Mouse (Mus musculus) embryonic facial prominence, embryonic 10.5 days (tissue): ENCODE measurements around the gene Pbld2. TPM values are rescaled to one million over a fixed set of nuclear protein-coding genes. Genes with fewer than 3 reads are reported as not detected.

ENCODE experiments used
- DNase-seq: peaks from one replicate; pipeline ENCODE4 v3.0.0-alpha.2; 2017; ENCODE audit warnings: low spot score
- H3K27ac ChIP-seq: fragments of 300-500 bp; sonication (generic); replicated peaks from 2 replicates; pipeline ENCODE4 v1.5.1; 2016; ENCODE audit warnings: mild to moderate bottlenecking
- H3K27me3 ChIP-seq: fragments of 300-500 bp; sonication (generic); replicated peaks from 2 replicates; pipeline ENCODE4 v1.6.1; 2016; ENCODE audit warnings: low read depth, mild to moderate bottlenecking; ENCODE audit not compliant: poor library complexity, severe bottlenecking
- H3K36me3 ChIP-seq: fragments of 300-500 bp; sonication (generic); replicated peaks from 2 replicates; pipeline ENCODE4 v1.6.1; 2016; ENCODE audit warnings: mild to moderate bottlenecking, moderate library complexity
- H3K4me1 ChIP-seq: fragments of 300-500 bp; sonication (generic); 2 replicates; pipeline ENCODE4 v1.6.1; 2016
- H3K4me3 ChIP-seq: fragments of 300-500 bp; sonication (generic); 2 replicates; pipeline ENCODE4 v1.5.1; 2016; ENCODE audit warnings: mild to moderate bottlenecking, moderate library complexity
- H3K9me3 ChIP-seq: fragments of 300-500 bp; sonication (generic); 2 replicates; pipeline ENCODE4 v1.6.1; 2016; ENCODE audit warnings: mild to moderate bottlenecking
- WGBS: fragments of 180-500 bp; shearing (Covaris S2); methylation state at CpG from one replicate; pipeline ENCODE4 v1.1.7; 2016; 5-methylcytosine and 5-hydroxymethylcytosine counted together
- polyA plus RNA-seq: library from polyadenylated mRNA; unstranded; fragments of >200 nt; fragmentation: Nextera tagmentation; extraction: Ambion mirVana; gene quantifications from 2 replicates; pipeline ENCODE4 v1.2.1, GENCODE M21; 2016

Gene Pbld2
- polyA plus RNA-seq, 1 experiment from 2014 or later = 0.75 TPM

DNA sequence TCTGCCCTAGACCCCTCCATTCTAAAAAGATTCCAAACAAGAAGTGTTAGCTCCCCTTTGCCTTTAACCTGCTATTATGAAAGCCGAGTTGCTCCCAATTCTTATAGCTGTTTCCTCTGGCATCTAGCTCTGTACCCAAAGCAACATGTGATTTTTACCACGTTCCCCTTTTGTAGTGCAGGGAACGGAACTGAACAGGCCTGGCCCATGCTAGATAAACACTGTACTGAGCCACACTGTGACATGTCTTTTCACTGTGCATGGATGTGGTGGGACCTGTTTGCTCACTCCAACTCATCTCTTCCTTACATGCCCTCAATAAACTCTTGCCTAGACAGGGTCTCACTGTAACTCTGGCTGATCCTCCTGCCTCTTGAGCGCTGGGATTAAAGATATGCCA is 13.8 kb upstream of the Pbld2 start:
- H3K36me3 ChIP-seq = peaks cover 98% of the 10 kb centered on the region
- H3K9me3 ChIP-seq = no peaks in the 10 kb centered on the region
- no peak overlapping the region for H3K27ac ChIP-seq
- H3K4me3 ChIP-seq = no peak overlapping the region
- no peaks in the 10 kb centered on the region for H3K27me3 ChIP-seq
- WGBS = 86% methylated on average over 4 of the region's 4 CpGs
- H3K4me1 ChIP-seq = no peaks in the 10 kb centered on the region
- no peak for DNase-seq

DNA sequence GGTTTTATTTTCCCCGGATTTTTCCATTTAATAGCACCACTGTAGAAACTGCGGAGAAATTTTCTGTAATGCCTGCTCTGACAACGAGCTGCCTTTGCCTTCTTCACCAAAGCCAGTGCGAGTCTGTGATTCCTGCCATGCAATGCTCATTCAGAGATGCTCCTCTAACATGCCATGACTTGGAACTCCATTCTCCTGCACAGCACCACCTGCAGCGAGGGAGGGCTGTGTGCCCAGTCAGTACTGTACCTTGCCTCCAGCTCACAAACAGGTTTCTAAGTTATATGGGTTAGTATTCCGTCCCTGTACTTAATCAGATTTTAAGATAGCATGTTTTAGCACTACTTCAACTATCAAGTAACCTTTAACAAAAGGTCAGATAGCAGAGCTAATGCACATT is 12.6 kb upstream of the Pbld2 start:
- peaks cover 98% of the 10 kb centered on the region for H3K36me3 ChIP-seq
- H3K4me3 ChIP-seq = no peak overlapping the region
- H3K27ac ChIP-seq = no peak overlapping the region
- H3K27me3 ChIP-seq = no peaks in the 10 kb centered on the region
- WGBS = 91% methylated on average over 6 of the region's 6 CpGs
- no peaks in the 10 kb centered on the region for H3K9me3 ChIP-seq
- H3K4me1 ChIP-seq = no peaks in the 10 kb centered on the region
- no peak for DNase-seq

DNA sequence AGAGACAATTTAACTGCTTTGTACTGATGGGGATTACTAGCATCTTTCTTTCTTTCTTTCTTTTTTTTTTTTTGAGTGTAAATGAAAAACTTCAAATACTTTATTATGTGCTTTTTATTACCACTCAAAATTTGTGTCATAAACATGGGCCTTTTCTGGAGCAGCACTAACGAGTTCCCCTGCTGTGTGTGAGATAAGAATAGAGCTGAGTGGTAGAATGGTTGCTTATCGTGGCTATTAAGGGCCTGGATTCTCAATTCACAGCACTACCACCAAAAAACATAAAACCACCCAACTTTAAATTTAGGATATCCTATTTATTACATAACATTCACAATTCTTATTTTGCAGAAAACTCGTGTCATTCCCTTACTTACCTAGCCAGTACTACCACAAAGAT is 10.6 kb upstream of the Pbld2 start:
- no peaks in the 10 kb centered on the region for H3K4me1 ChIP-seq
- no peaks in the 10 kb centered on the region for H3K27me3 ChIP-seq
- H3K36me3 ChIP-seq = peaks cover 95% of the 10 kb centered on the region
- H3K27ac ChIP-seq = no peak overlapping the region
- WGBS = 86% methylated on average over 3 of the region's 3 CpGs
- H3K9me3 ChIP-seq = no peaks in the 10 kb centered on the region
- DNase-seq = no peak
- no peak overlapping the region for H3K4me3 ChIP-seq

DNA sequence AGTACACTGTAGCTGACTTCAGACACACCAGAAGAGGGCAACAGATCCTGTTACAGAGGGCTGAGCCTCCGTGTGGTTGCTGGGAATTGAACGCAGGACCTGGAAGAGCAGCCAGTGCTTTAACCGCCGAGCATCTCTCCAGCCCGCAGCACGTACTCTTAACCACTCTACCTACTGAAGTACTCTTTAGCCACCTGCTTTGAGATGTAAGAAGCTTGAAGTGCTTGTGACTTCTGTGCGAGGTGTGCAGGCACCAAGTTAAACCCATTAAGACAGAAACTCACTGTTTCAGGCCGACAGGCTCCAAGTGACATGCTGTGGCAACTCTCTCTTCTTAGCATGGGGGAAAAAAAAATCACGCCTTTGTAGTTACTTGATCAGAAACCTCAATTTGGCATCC is 9.9 kb upstream of the Pbld2 start:
- 87% methylated on average over 9 of the region's 9 CpGs for WGBS
- Histone ChIP-seq H3K9me3 (no peaks in the 10 kb centered on the region), H3K27me3 (no peaks in the 10 kb centered on the region), H3K4me3 (no peak overlapping the region), H3K4me1 (no peaks in the 10 kb centered on the region), H3K27ac (no peak overlapping the region), H3K36me3 (peaks cover 95% of the 10 kb centered on the region)
- DNase-seq = no peak

DNA sequence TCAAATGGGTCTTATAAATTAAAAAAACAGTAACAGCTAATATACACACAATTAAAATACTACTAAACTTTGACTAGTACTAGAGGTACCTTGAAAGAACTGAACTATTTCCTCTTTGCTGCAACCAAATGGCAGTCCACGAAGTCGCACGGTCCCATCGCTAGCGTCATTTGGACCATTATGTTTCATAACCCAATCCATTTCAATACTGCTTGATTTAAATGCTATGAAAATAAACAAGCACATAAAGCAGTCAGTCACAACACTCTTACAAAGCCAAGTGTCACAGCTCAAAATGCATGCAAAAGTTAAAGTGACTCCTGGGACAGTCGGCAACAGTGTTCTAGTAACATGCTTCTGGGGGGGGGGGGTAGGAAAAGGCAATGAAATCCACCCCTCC is 4.8 kb upstream of the Pbld2 start:
- H3K27me3 ChIP-seq = no peaks in the 10 kb centered on the region
- no peak for DNase-seq
- peaks cover 21% of the 10 kb centered on the region for H3K4me1 ChIP-seq
- H3K36me3 ChIP-seq = peaks cover 50% of the 10 kb centered on the region
- H3K4me3 ChIP-seq = no peak overlapping the region
- WGBS = 92% methylated on average over 6 of the region's 6 CpGs
- H3K9me3 ChIP-seq = no peaks in the 10 kb centered on the region
- no peak overlapping the region for H3K27ac ChIP-seq

DNA sequence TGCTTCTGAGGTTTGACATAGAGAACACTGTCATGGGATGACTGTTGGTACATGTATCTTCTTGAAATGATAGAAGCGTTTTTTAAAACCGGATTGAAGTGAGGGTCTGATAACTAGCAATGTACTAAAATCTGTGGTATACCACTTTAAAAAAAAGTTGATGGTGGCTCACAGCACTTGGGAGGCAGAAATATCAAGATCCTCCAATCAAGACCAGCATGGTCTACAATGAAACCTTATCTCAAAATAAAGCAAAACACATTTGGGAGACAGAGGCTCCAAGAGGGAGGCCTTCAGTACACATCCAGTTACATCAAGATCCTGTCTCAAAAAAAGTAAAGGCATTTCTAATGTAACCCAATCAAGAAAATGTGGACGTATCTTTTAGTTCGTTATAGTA is 2.4 kb upstream of the Pbld2 start:
- no peaks in the 10 kb centered on the region for H3K27me3 ChIP-seq
- WGBS = 62% methylated on average over 4 of the region's 4 CpGs
- peaks cover 38% of the 10 kb centered on the region for H3K4me1 ChIP-seq
- peaks cover 26% of the 10 kb centered on the region for H3K36me3 ChIP-seq
- DNase-seq = no peak
- no peak overlapping the region for H3K27ac ChIP-seq
- H3K9me3 ChIP-seq = no peaks in the 10 kb centered on the region
- H3K4me3 ChIP-seq = peak overlapping the region; percentile 98

DNA sequence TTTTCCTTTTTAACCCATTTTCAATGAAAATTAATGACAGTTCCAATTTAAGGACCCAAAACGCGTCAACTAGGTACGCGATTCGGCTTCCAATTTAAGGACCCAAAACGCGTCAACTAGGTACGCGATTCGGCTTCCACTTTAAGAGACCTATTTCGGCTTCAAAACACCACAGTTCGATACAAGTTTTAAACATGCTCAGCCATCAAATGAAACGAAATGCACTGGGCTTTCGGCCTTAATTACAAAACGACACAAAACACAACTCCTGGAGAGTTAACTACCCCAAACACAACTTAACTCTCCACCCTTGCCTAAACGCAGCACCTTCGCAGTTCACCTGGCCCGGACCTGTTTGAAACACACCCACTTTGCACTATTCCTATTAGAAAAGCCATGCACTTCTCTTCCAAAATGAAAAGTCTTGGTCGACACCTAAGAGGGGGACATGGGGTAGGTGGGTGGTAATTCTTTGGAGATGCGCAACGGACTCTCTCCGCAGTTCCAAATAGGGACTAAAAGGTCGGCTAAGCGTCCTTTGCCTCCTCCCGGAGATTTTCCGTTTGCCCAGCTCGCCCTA is 1.5 kb upstream of the Pbld2 start:
- Histone ChIP-seq H3K9me3 (no peaks in the 10 kb centered on the region), H3K36me3 (peaks cover 17% of the 10 kb centered on the region), H3K4me1 (peaks cover 46% of the 10 kb centered on the region), H3K27me3 (no peaks in the 10 kb centered on the region), H3K27ac (peak overlapping the region; percentile 100), H3K4me3 (peak overlapping the region; percentile 98)
- WGBS = under 1% methylated on average over 27 of the region's 27 CpGs
- DNase-seq = no peak

DNA sequence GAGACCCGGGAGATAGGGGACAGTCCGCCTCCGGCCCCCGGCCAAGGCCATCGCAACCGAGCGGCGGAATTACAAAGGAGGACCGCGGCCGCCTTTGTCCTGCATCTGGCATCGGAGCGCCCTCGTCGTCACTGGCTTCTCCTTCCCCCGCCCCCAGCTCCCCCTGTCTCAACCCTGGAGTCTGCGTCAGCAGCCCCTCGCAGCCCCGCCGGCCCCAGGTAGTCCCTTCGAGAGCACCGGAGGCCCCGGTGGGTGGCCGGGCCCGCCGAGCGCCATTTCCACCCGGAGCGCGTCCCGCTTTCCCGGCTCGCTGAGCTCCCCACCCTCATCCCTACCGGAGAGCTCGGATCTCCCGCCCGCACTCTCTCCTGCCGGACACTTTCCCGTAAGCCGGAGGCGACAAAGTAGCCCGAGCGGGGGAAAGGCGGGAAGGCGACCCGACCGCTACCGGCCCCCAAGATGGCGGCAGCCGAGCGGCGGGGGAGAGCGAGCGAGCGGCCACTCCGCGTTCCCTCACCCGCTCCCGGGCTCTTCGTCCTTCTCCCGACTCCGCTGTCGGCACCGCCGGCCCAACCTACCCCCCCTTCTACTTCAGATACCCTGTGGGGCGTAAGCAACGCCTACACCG is 880 bp upstream of the Pbld2 start:
- Histone ChIP-seq H3K27ac (peak overlapping the region; percentile 100), H3K36me3 (peaks cover 12% of the 10 kb centered on the region), H3K4me3 (peak overlapping the region; percentile 98), H3K27me3 (no peaks in the 10 kb centered on the region), H3K9me3 (no peaks in the 10 kb centered on the region), H3K4me1 (peaks cover 46% of the 10 kb centered on the region)
- peak; percentile 80 for DNase-seq
- under 1% methylated on average over 68 of the region's 68 CpGs for WGBS

DNA sequence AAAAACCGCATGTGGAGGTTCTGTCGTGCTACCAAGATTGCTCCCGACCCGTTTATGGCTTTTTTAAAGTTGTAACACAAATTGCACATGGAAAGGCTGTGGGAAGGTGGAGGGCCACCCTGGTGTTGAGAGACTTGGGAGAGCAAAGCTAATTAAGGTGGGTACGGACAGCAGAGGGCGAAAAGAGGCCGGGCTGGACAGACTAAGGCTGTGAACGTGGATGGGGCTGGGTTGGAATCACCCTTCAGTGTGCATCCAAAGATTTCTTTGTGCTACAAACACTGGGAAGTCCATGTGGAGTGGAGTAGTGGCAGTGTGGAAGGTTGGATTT is 430 bp downstream of the Pbld2 start:
- DNase-seq = peak; percentile 74
- peaks cover 51% of the 10 kb centered on the region for H3K4me1 ChIP-seq
- H3K27ac ChIP-seq = peak overlapping the region; percentile 100
- H3K9me3 ChIP-seq = no peaks in the 10 kb centered on the region
- H3K27me3 ChIP-seq = no peaks in the 10 kb centered on the region
- peaks cover under 1% of the 10 kb centered on the region; the same call in 1 of the 2 replicates for H3K36me3 ChIP-seq
- peak overlapping the region; percentile 98 for H3K4me3 ChIP-seq
- under 1% methylated on average over 8 of the region's 8 CpGs for WGBS

DNA sequence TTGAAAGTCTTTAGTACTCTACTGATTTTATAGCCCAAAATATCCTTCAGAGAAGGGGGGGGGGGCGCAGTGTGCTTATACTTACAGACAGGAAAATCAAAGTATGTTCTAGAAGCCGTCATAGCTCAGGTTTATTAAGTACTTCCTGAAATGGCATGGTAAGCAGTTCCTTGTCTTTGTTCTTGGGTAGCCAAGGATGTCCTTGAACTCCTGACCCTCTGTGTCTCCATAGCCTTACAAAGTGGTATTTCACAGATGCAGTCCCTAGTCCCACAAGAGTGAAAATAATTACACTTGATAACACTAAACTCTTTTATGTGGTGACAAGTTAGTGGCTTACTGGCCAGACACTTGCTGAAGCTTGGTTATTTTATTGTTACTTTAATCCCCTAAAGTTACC is 901 bp downstream of the Pbld2 start:
- Histone ChIP-seq H3K4me3 (peak overlapping the region; percentile 98), H3K27ac (peak overlapping the region; percentile 100), H3K4me1 (peaks cover 51% of the 10 kb centered on the region), H3K9me3 (no peaks in the 10 kb centered on the region), H3K27me3 (no peaks in the 10 kb centered on the region), H3K36me3 (no peaks in the 10 kb centered on the region)
- DNase-seq = peak; percentile 18
- WGBS = 43% methylated on average over 2 of the region's 2 CpGs

DNA sequence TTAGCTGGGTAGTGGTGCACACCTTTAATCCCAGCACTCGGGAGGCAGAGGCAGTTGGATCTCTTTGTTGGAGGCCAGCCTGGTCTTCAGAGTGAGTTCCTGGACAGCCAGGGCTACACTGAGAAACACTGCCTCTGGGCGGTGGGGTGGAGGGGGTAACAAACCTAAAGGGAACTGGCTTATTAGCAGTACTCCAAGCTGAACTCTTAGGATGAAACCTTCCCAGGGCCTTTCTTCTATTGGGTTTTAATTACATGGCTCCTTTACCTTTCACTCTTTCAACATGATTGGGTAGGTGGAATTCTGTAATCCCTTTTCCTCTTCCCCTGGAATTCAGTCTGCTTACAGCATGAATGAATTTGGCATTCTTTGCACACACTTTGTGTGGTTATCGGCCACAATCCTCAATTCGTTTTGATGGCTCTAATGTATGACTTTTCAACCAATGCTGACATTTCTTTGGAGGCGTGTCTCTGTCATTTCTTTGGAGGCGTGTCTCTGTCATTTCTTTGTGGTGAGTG is 1.4 kb downstream of the Pbld2 start:
- peak; percentile 50 for DNase-seq
- Histone ChIP-seq H3K9me3 (no peaks in the 10 kb centered on the region), H3K27ac (peak overlapping the region; percentile 100), H3K4me3 (peak overlapping the region; percentile 98), H3K36me3 (no peaks in the 10 kb centered on the region), H3K27me3 (no peaks in the 10 kb centered on the region), H3K4me1 (peaks cover 46% of the 10 kb centered on the region)
- 35% methylated on average over 6 of the region's 6 CpGs for WGBS

DNA sequence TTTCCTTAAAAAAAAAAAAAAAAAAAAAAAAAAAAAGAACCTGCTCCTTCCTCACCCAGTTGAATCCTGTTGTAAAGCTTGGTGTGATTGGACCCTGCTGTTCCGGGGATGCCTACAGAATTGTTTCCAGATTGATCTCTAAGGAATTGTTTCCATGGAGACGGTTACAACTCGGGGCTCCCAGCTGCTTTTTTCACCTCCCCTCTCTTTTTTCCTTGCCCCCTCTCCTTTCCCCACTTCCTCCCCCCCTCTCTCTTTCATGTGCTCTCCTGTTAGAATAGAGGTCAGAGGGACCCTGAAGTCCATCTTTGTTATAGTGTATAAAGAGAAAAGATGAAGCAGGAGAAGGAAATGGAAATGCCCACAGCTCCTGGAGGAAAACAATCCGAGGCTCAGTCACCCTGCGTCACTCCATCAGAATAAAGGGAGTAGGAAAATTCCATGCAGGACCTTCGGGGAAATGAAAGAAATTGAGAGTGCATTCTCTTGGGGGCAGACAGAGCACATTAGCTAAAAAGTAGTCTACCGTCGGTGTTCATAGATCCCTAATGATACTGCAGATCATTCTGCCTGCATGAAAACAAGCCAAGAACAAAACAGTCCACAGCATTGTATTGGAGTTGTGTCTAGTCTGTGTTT is 2.2 kb downstream of the Pbld2 start:
- Histone ChIP-seq H3K4me1 (peaks cover 39% of the 10 kb centered on the region), H3K9me3 (no peaks in the 10 kb centered on the region), H3K27ac (peak overlapping the region; percentile 100), H3K27me3 (no peaks in the 10 kb centered on the region), H3K4me3 (peak overlapping the region; percentile 33), H3K36me3 (no peaks in the 10 kb centered on the region)
- 21% methylated on average over 8 of the region's 8 CpGs for WGBS
- peak; percentile 58 for DNase-seq

DNA sequence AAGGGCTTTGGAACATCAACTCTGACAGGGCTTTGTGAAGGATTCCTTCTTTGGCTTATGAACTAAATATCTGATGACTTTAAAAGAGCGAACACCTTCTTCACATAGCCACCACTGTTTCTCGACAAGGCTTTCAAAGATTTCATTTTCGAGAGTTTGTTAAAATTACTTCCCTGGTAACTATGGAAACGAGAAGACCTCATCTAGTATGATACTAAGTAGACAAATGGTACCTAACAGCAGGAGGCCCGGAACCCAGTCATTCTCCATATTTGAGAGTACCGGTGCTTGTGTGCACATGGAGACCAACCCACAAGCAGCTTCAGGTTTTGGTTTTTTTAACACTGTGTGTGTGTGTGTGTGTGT is 2.7 kb downstream of the Pbld2 start:
- Histone ChIP-seq H3K27me3 (no peaks in the 10 kb centered on the region), H3K36me3 (no peaks in the 10 kb centered on the region), H3K4me1 (peaks cover 34% of the 10 kb centered on the region), H3K27ac (peak overlapping the region; percentile 100), H3K9me3 (no peaks in the 10 kb centered on the region), H3K4me3 (no peak overlapping the region; the same call in 1 of the 2 replicates)
- DNase-seq = no peak
- WGBS = 75% methylated on average over 6 of the region's 6 CpGs
